Mouse (Mus musculus) olfactory bulb, adult 2 months (tissue): ENCODE data around the gene Dnajc19.

ENCODE experiments used
- CTCF ChIP-seq: fragments of 200-500 bp; IDR thresholded peaks from 2 replicates; pipeline ENCODE4 v1.5.1; 2012; ENCODE audit warnings: low read depth, mild to moderate bottlenecking, low read length, moderate library complexity; ENCODE audit not compliant: insufficient read depth
- POLR2A ChIP-seq: fragments of 200-500 bp; IDR thresholded peaks from 2 replicates; pipeline ENCODE4 v1.6.1; 2012; ENCODE audit warnings: mild to moderate bottlenecking, low read depth, low read length, moderate library complexity; ENCODE audit not compliant: insufficient read depth

DNA sequence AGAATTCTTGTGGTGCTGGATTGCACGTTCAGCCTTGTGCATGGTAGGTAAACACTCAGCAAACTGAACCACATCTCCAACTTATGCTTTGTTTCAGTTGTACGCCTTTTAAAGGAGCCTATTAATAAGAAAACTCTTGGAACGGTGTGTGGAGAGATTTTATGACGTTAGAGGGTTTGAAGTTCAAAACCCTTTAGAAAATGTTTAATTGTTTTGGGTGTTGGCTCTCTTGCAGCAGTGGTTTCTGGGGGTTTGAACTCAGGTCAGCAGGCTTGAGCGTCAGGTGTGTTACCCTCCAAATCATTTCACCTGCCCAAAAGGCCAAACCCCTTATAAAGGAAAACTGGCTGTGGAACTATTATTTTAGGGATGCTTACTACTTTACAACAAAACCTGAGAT lies 40.2 kb upstream of the Dnajc19 start:
- TF ChIP-seq POLR2A: no peak
- no peak for TF ChIP-seq CTCF
